Mouse (Mus musculus) MEL (cell line): Measurements from ENCODE around the gene Zfpl1. TPM values are rescaled to one million over a fixed set of nuclear protein-coding genes. Genes with fewer than 3 reads are reported as not detected.

ENCODE experiments used
- DNase-seq: peaks from one replicate; pipeline ENCODE4 v3.0.0; 2011; ENCODE audit warnings: low read depth, low spot score
- H3K27ac ChIP-seq: 2 replicates; pipeline ENCODE4 v1.5.1; 2012; ENCODE audit warnings: low read depth, mild to moderate bottlenecking, control low read depth, low read length, moderate library complexity; ENCODE audit not compliant: control insufficient read depth
- H3K27me3 ChIP-seq, 2 experiments: fragments of 150-350 bp in 1 of 2; sonication (generic) in 1 of 2; 2 replicates each; pipeline ENCODE4 v1.6.1; 2012; ENCODE audit warnings: low read length in 2 of 2, mild to moderate bottlenecking in 2 of 2, improper control_type of control experiment in 1 of 2, moderate library complexity in 1 of 2; ENCODE audit not compliant: insufficient read depth in 2 of 2, control insufficient read depth in 1 of 2
- H3K36me3 ChIP-seq, 2 experiments: 2 replicates each; pipeline ENCODE4 v1.6.1; 2012 to 2014; ENCODE audit warnings: low read length in 2 of 2, improper control_type of control experiment in 1 of 2, inconsistent platforms in 1 of 2, mild to moderate bottlenecking in 1 of 2; ENCODE audit not compliant: insufficient read depth in 2 of 2, control insufficient read depth in 1 of 2
- H3K4me1 ChIP-seq, 2 experiments: fragments of 150-350 bp in 1 of 2; sonication (generic) in 1 of 2; 2 replicates each; pipeline ENCODE4 v1.6.1; 2012; ENCODE audit warnings: low read length in 2 of 2, improper control_type of control experiment in 1 of 2, mild to moderate bottlenecking in 1 of 2; ENCODE audit not compliant: insufficient read depth in 2 of 2, control insufficient read depth in 1 of 2
- H3K4me3 ChIP-seq, 2 experiments: fragments of 150-350 bp in 1 of 2; sonication (generic) in 1 of 2; 2 replicates each; pipeline ENCODE4 v1.5.1; 2012; ENCODE audit warnings: low read depth in 2 of 2, low read length in 2 of 2, mild to moderate bottlenecking in 2 of 2, moderate library complexity in 2 of 2, control low read depth in 1 of 2, improper control_type of control experiment in 1 of 2; ENCODE audit not compliant: control insufficient read depth in 1 of 2, insufficient read depth in 1 of 2
- H3K79me2 ChIP-seq: 2 replicates; pipeline ENCODE4 v1.6.1; 2012; ENCODE audit warnings: mild to moderate bottlenecking, low read length, moderate library complexity; ENCODE audit not compliant: control insufficient read depth, poor library complexity, insufficient read depth
- H3K9ac ChIP-seq: 2 replicates; pipeline ENCODE4 v1.6.1; 2012; ENCODE audit warnings: low read depth, mild to moderate bottlenecking, control low read depth, low read length, moderate library complexity; ENCODE audit not compliant: control insufficient read depth, poor library complexity, severe bottlenecking
- H3K9me3 ChIP-seq: fragments of 150-350 bp; sonication (generic); replicated peaks from 2 replicates; pipeline ENCODE4 v1.6.1; 2012; ENCODE audit warnings: mild to moderate bottlenecking, low read length, improper control_type of control experiment, moderate library complexity; ENCODE audit not compliant: insufficient read depth
- BHLHE40 ChIP-seq: IDR thresholded peaks from 2 replicates; pipeline ENCODE4 v1.6.1; 2012; ENCODE audit warnings: low read depth, mild to moderate bottlenecking, inconsistent platforms, low read length, improper control_type of control experiment, borderline replicate concordance
- CHD2 ChIP-seq: IDR thresholded peaks from 2 replicates; pipeline ENCODE4 v1.6.1; 2011; ENCODE audit warnings: low read length, improper control_type of control experiment
- EP300 ChIP-seq, 2 experiments: IDR thresholded peaks; 2 replicates each; pipeline ENCODE4 v1.6.1; 2011; ENCODE audit warnings: improper control_type of control experiment in 2 of 2, low read length in 2 of 2, low read depth in 1 of 2, mild to moderate bottlenecking in 1 of 2
- GABPA ChIP-seq: IDR thresholded peaks from 2 replicates; pipeline ENCODE4 v1.6.1; 2012; ENCODE audit warnings: low read depth, mild to moderate bottlenecking, inconsistent platforms, low read length, improper control_type of control experiment, moderate library complexity
- HCFC1 ChIP-seq: IDR thresholded peaks from 2 replicates; pipeline ENCODE4 v1.6.1; 2012; ENCODE audit warnings: low read depth, mild to moderate bottlenecking, inconsistent platforms, low read length, improper control_type of control experiment, moderate library complexity
- JUND ChIP-seq: IDR thresholded peaks from 2 replicates; pipeline ENCODE4 v1.6.1; 2011; ENCODE audit warnings: low read depth, mild to moderate bottlenecking, improper control_type of control experiment, low read length
- MAX ChIP-seq: IDR thresholded peaks from 2 replicates; pipeline ENCODE4 v1.6.1; 2011; ENCODE audit warnings: low read length, improper control_type of control experiment
- MEF2A ChIP-seq: IDR thresholded peaks from 2 replicates; pipeline ENCODE4 v1.6.1; 2014; ENCODE audit warnings: low read depth, mild to moderate bottlenecking, inconsistent platforms, low read length, improper control_type of control experiment; ENCODE audit not compliant: poor library complexity, insufficient replicate concordance, severe bottlenecking; ENCODE audit errors: extremely low read depth
- MXI1 ChIP-seq: IDR thresholded peaks from 2 replicates; pipeline ENCODE4 v1.6.1; 2011; ENCODE audit warnings: mild to moderate bottlenecking, low read depth, low read length, improper control_type of control experiment
- MYB ChIP-seq: IDR thresholded peaks from 2 replicates; pipeline ENCODE4 v1.6.1; 2011; ENCODE audit warnings: mild to moderate bottlenecking, low read depth, low read length, improper control_type of control experiment
- MYC ChIP-seq: IDR thresholded peaks from 2 replicates; pipeline ENCODE4 v1.6.1; 2011; ENCODE audit warnings: low read depth, mild to moderate bottlenecking, low read length, improper control_type of control experiment, moderate library complexity
- NELFE ChIP-seq: IDR thresholded peaks from 2 replicates; pipeline ENCODE4 v1.6.1; 2011; ENCODE audit warnings: low read depth, low read length, improper control_type of control experiment
- NRF1 ChIP-seq: IDR thresholded peaks from 2 replicates; pipeline ENCODE4 v1.6.1; 2014; ENCODE audit warnings: low read depth, mild to moderate bottlenecking, inconsistent platforms, low read length, improper control_type of control experiment, moderate library complexity; ENCODE audit not compliant: poor library complexity, insufficient read depth, severe bottlenecking
- POLR2AphosphoS5 ChIP-seq: IDR thresholded peaks from 2 replicates; pipeline ENCODE4 v1.6.1; 2012; ENCODE audit warnings: low read depth, borderline replicate concordance, mild to moderate bottlenecking, inconsistent platforms, low read length, moderate library complexity, mixed read lengths
- RAD21 ChIP-seq: IDR thresholded peaks from 2 replicates; pipeline ENCODE4 v1.6.1; 2011; ENCODE audit warnings: mild to moderate bottlenecking, low read depth, low read length, improper control_type of control experiment
- RCOR1 ChIP-seq: IDR thresholded peaks from 2 replicates; pipeline ENCODE4 v1.6.1; 2012; ENCODE audit warnings: low read depth, mild to moderate bottlenecking, inconsistent platforms, low read length, improper control_type of control experiment
- SMC3 ChIP-seq: IDR thresholded peaks from 2 replicates; pipeline ENCODE4 v1.6.1; 2011; ENCODE audit warnings: low read depth, low read length, improper control_type of control experiment
- TAL1 ChIP-seq: IDR thresholded peaks from 2 replicates; pipeline ENCODE4 v1.6.1; 2012; ENCODE audit warnings: mild to moderate bottlenecking, inconsistent platforms, low read length, moderate library complexity, mixed read lengths
- TBP ChIP-seq: IDR thresholded peaks from 2 replicates; pipeline ENCODE4 v1.8.0; 2011; ENCODE audit warnings: low read depth, low read length, improper control_type of control experiment
- TCF12 ChIP-seq: IDR thresholded peaks from 2 replicates; pipeline ENCODE4 v1.6.1; 2014; ENCODE audit warnings: low read depth, mild to moderate bottlenecking, inconsistent platforms, low read length, improper control_type of control experiment, moderate library complexity
- UBTF ChIP-seq: IDR thresholded peaks from 2 replicates; pipeline ENCODE4 v1.6.1; 2012; ENCODE audit warnings: low read depth, mild to moderate bottlenecking, inconsistent platforms, low read length, improper control_type of control experiment, moderate library complexity, borderline replicate concordance; ENCODE audit not compliant: insufficient read depth
- USF1 ChIP-seq: IDR thresholded peaks from 2 replicates; pipeline ENCODE4 v1.6.1; 2014; ENCODE audit warnings: low read depth, mild to moderate bottlenecking, inconsistent platforms, low read length, improper control_type of control experiment, moderate library complexity
- ZKSCAN1 ChIP-seq: IDR thresholded peaks from 2 replicates; pipeline ENCODE4 v1.6.1; 2012; ENCODE audit warnings: low read depth, mild to moderate bottlenecking, inconsistent platforms, low read length, improper control_type of control experiment, moderate library complexity
- ZMIZ1 ChIP-seq: IDR thresholded peaks from 2 replicates; pipeline ENCODE4 v1.6.1; 2012; ENCODE audit warnings: low read depth, mild to moderate bottlenecking, inconsistent platforms, low read length, improper control_type of control experiment, moderate library complexity
- ZNF384 ChIP-seq: IDR thresholded peaks from 2 replicates; pipeline ENCODE4 v1.6.1; 2012; ENCODE audit warnings: low read depth, mild to moderate bottlenecking, inconsistent platforms, low read length, improper control_type of control experiment
- polyA plus RNA-seq, 2 experiments: library from polyadenylated mRNA; stranded (reverse) in 1 of 2; unstranded in 1 of 2; fragments of >175 nt in 1 of 2; fragments of >200 nt in 1 of 2; gene quantifications; 2 replicates each; pipeline versions ENCODE4 v1.2.1 to v1.2.4; 2012; ENCODE audit warnings: low replicate concordance in 2 of 2, low read depth in 1 of 2; ENCODE audit not compliant: insufficient read length in 2 of 2, insufficient read depth in 1 of 2, missing spikeins in 1 of 2
- total RNA-seq: library from RNA; depleted of rRNA; stranded (reverse); fragments of 300-350 nt; gene quantifications from 2 replicates; pipeline ENCODE4 v1.2.3, GENCODE M21; 2012

The Zfpl1 gene
- total and polyA plus RNA-seq, 3 experiments: 40.1 to 56.4 TPM; not detected in 1

GRCm38 (mm10) chr19:6097847-6098246, 13.1 kb upstream of the Zfpl1 start:
- TF ChIP-seq MYB (no peak), USF1 (no peak), BHLHE40 (no peak), RAD21 (no peak), MXI1 (no peak), ZKSCAN1 (no peak), CHD2 (no peak), HCFC1 (no peak), TBP (no peak), ZNF384 (no peak), RCOR1 (no peak), EP300 (IDR thresholded peaks at IDR 0.05; ENCODE audit: low read depth in 1 of 2, low read length in 2 of 2) (no peak), JUND (no peak), MAX (no peak)

GRCm38 (mm10) chr19:6094119-6094518, 9.4 kb upstream of the Zfpl1 start, which contains the start of gene AC131692.1:
AC131692.1 (plus strand) TSS chr19:6094419.
- Histone ChIP-seq H3K4me3 (no peak within 1 kb of the TSS), H3K27ac (no peak within 1 kb of the TSS), H3K4me1 (no peaks in the 10 kb centered on the region), H3K79me2 (peaks cover 1% of the 10 kb centered on the region; the same call in 1 of the 2 replicates), H3K36me3 (peaks cover 0 to 15% of the 10 kb centered on the region in 2 experiments; a peak in 2 of 4 replicates), H3K9ac (no peak within 1 kb of the TSS), H3K9me3 (no peaks in the 10 kb centered on the region), H3K27me3 (no peaks in the 10 kb centered on the region)
- TF ChIP-seq MEF2A: no peak
- TF ChIP-seq GABPA: no peak
- no peak for TF ChIP-seq MYB
- no peak for TF ChIP-seq TCF12
- TF ChIP-seq ZNF384: no peak
- TF ChIP-seq MAX: no peak
- no peak for TF ChIP-seq NELFE
- TF ChIP-seq RAD21: no peak
- no peak for TF ChIP-seq ZMIZ1
- no peak for TF ChIP-seq SMC3
- TF ChIP-seq POLR2AphosphoS5: no peak
- TF ChIP-seq ZKSCAN1: no peak
- no peak for TF ChIP-seq TBP
- TF ChIP-seq BHLHE40: no peak
- TF ChIP-seq TAL1: no peak
- TF ChIP-seq NRF1: no peak
- no peak for TF ChIP-seq MYC
- TF ChIP-seq UBTF: no peak
- TF ChIP-seq EP300 (IDR thresholded peaks at IDR 0.05; ENCODE audit: low read depth in 1 of 2, low read length in 2 of 2): no peak
- DNase-seq: no peak

More at GRCm38 (mm10) chr19:6097847-6098246, 13.1 kb upstream of the Zfpl1 start:
- Histone ChIP-seq H3K36me3 (peaks cover 2 to 16% of the 10 kb centered on the region in 2 experiments; a peak in 3 of 4 replicates), H3K4me3 (no peak overlapping the region), H3K9me3 (no peaks in the 10 kb centered on the region), H3K27ac (no peak overlapping the region), H3K27me3 (no peaks in the 10 kb centered on the region), H3K4me1 (peaks cover 10 to 21% of the 10 kb centered on the region in 2 experiments), H3K79me2 (no peaks in the 10 kb centered on the region), H3K9ac (no peak overlapping the region)
- no peak for DNase-seq
